Mouse (Mus musculus) cerebellum, adult 9-11 months (tissue): Measurements from ENCODE around the gene Nrbf2.

Source experiments
- DNase-seq: peaks from one replicate; pipeline ENCODE4 v3.0.0; 2022

Nrbf2 gene

DNA sequence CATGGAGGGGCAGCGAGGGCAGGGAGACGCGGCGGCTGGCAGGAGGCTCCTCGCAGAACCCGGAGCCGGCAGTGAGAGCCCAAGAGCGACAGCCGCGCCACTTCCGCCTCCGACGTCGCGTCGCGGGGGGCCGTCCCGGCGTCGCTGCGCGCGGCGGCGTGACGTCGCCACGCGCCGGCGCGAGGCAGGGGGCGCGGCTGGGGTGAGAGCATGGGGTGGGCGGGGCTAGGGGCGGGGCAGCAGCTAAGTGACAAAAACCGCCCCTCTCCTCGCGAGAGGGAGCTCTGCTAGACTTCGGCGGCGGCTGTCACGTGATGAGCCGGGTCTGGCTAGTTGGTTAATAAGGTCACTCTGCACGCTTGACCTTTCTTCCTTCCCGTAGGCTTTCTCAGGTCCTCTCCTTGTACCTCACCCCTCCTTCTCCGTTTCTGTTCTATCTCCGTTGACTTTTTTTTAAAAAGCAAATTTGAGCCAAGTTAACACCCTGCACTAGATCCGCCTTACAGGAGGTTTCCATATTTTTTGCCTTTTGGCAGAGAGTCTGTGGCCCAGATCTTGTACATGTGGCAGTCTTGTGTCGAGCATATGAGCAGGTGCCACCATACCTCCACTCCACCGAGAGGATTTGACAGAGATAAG lies at the start of gene Nrbf2:
Gene Nrbf2 (minus strand): TSS at position 130 of the 639 bp plus-strand sequence.
- DNase-seq, result peak; percentile 89

- no peak for DNase-seq
Observed at GRCm38 (mm10) chr10:67330580-67330979, 45.5 kb upstream of the Nrbf2 start.

- DNase-seq, result no peak
Observed at GRCm38 (mm10) chr10:67329661-67330060, 44.6 kb upstream of the Nrbf2 start.

- no peak for DNase-seq
Observed at GRCm38 (mm10) chr10:67328208-67328607, 43.1 kb upstream of the Nrbf2 start.

DNA sequence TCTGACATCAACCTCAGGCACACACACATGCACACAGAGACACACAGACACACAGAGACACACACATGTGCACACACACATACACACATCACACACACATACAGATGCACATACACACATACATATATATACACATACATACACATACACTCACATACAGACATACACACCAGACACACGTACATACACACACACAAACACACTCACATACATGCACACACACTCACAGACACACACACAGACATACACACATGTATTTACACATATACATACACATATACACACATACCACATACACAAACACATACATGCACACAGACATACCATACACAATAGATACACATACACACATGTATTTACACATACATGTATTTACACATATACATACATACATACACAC lies 38.9 kb upstream of the Nrbf2 start:
- no peak for DNase-seq

- no peak for DNase-seq
Observed at GRCm38 (mm10) chr10:67321396-67321795, 36.3 kb upstream of the Nrbf2 start.

GRCm38 (mm10) chr10:67320207-67320859 lies 35.2 kb upstream of the Nrbf2 start:
- no peak for DNase-seq

DNA sequence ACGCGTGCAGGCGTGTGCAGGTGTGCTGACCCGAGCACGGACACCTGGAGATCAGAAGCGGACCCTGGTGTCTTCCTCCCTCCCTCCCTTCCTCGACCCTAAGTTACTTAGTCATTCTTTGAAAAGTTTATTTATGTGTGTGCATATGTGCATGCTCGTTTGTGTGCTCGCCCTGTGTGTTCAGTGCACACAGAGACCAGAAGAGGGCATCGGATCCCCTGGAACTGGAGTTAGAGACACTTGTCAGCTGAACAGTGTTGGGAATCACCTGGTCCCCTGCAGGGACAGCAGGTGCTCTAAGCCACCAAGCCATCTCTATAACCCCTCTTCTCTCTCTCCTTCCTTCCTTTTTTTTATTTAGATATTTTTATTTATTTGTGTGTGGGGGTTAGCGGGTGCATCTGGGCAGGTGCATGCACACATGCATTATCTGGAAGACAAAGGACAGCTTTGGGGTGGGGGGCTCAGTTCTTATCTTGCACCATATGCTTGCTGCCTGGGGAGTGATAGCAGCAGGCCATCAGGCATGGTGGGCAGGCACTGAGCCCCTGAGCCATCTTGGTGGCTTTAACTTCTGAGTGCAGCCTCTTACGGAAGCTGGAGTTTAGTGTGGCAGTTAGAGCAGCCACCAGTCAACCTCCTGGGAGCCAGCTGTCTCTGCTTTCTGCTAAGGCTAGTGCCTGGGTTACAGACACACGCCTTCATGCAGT lies 34.1 kb upstream of the Nrbf2 start:
- no peak for DNase-seq

- no peak for DNase-seq
Observed at GRCm38 (mm10) chr10:67317931-67318460, 32.9 kb upstream of the Nrbf2 start.

DNA sequence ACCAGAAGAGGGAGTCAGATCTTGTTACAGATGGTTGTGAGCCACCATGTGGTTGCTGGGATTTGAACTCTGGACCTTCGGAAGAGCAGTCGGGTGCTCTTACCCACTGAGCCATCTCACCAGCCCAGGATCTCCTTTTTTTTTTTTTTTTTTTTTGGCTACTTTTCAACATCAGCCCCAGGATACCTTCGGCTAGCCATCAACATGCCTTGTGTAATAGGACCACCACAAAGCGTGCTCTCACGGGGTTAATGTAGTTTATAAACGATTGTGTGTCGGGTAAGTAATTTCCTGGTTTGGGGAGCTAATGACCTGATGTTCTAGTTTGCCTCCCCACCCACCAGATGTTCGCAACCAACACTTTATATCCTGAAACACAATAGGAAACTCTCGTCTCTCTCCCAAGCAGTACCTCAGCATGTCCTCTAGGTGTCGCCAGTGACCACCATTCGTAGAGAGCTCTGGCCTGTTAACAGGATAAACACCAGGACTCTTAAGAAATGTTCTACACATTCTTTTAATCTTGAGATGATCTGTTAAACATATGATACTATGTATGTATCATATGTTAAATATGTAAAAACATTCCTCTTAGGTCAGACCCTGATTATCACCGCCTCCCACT lies 29.8 kb upstream of the Nrbf2 start:
- DNase-seq, result peak; percentile 14

DNA sequence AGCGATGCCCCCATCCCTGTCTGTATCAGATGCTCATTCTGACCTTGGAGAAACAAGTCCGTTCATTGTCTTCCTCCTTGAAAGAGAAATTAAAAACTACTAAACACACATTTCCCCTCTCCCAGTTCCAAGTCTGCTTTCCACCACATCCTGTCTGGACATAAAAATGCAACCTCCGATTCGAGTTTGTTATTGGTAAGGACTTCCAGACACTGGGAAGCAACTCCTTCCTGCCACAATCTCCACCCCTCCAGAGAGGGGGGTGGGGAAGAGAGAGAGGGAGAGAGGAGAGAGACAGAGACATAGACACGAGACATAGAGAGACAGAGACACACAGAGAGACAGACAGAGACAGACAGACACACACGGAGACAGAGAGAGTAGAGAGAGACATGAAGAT lies 27.4 kb upstream of the Nrbf2 start:
- no peak for DNase-seq

GRCm38 (mm10) chr10:67311277-67311959 lies 26.3 kb upstream of the Nrbf2 start:
- DNase-seq, result no peak

- no peak for DNase-seq
Observed at GRCm38 (mm10) chr10:67309483-67310138, 24.5 kb upstream of the Nrbf2 start.

DNA sequence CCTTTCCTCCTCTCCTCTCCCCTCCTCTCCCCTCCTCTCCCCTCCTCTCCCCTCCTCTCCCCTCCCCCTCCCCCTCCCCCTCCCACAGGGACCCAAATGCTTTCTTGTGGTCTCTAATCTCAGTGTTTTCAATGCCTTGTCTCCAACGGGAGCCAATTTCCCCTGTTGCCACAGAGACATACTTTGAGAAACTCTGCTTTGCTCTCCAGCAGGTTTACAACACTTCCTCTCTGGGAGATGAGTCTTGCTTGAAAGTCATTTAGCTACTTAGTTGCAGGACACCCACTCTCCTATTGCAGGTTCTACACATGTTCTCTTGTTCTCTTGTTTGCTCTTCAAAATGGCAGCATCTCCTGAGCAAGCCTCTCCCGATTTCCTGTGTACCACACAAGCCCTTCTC lies 17.2 kb upstream of the Nrbf2 start:
- DNase-seq, result no peak

DNA sequence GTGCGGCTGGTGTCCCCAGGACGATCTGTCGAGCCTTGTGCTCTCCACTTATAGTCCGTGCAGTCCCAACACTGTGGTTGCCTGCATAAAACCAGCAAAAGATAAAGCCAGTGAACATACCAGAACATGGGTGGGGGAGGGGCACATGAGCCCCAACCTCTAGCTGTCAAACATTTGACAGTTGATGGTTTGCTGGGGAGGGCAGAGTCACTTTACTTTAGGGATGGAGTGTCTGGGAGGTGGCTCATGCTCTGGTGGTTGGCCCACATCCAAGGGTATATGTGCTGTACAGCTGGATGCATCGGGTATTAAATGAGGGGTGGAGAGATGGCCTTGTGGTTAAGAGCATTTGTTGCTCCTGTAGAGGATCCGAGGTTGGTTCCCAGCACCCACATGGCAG lies 15.9 kb upstream of the Nrbf2 start:
- DNase-seq, result no peak

GRCm38 (mm10) chr10:67299285-67299684 lies 14.2 kb upstream of the Nrbf2 start:
- DNase-seq, result no peak

GRCm38 (mm10) chr10:67298856-67299255 lies 13.8 kb upstream of the Nrbf2 start:
- no peak for DNase-seq

- no peak for DNase-seq
Observed at GRCm38 (mm10) chr10:67297175-67297855, 12.2 kb upstream of the Nrbf2 start.

- no peak for DNase-seq
Observed at GRCm38 (mm10) chr10:67296482-67297152, 11.5 kb upstream of the Nrbf2 start.

DNA sequence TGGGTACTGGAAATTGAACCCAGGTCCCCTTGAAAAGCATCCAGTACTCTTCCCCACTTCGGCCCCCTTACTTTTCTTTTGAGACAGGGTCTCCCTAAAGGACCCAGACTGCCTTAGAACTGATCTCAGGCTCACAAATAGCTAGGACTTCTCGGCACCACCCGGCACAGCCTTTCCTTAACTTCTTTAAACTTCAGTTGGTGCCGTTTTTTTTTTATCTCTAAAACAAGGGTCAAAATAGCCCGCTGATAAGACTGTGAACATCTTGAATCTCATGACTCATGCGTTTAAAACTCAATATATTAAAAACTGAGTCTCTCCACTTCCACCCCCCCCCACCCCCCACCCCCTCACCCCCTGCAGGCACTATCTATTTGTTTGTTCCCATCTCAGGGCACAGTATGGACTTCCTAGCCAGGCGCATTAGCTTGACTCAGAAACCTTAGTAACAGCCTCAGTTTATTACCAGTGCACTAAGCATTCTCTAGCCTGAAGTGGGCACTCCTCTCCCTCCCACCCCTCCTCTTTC lies 10.9 kb upstream of the Nrbf2 start:
- DNase-seq, result no peak

- DNase-seq, result no peak
Observed at GRCm38 (mm10) chr10:67295331-67295730, 10.2 kb upstream of the Nrbf2 start.
